Mouse (Mus musculus) thymus, postnatal 4 days (tissue): ENCODE results near the gene Pum2.
A peak's percentile ranks its signal among the peaks of the same experiment; 100 is the strongest.
"Not testable (repeated sequence)": the region's sequence is repeated elsewhere in the genome, so short reads cannot be mapped to it uniquely, and the experiment has no call there.

Source experiments
- DNase-seq: peaks from one replicate; pipeline ENCODE4 v3.0.0; 2021

Pum2 gene

DNA sequence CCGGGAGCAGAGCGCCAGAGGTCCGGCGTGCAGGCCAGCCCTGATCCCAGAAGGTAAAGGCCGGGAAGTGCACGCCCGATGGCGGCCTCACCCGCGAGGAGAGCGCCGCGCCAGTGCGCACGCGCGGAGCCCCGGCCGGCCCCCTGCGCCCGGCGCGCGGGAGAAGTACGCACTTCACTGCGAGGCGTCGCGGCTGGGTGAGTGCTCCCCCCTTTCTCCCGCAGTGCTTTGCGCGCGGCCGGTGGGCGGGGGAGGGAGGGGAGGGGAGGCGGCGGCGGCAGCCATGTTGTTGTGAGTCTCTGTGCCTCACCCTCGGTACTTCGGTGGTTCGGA, at the start of gene Pum2:
TSS of gene Pum2 (plus strand) at position 161 of the 333 bp plus-strand sequence.
- DNase-seq: peak; percentile 96

DNA sequence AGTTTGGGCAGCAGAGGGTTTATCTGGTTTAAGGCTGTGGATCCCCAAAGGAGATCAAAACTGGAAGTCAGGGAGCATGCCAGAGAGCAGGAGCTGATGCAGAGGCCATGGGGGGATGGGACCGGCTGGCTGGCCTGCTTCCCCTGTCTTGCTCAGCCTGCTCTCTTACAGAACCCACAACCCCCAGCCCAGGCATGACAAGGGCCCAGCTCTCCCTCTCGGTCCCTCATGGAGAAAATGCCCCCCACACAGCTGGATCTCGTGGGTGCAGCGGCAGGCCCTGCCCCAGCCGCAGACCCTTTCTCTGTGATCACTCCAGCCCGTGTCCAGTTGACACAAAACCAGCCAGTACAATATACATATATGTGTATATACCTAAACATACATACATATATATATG, 44.4 kb upstream of the Pum2 start:
- no peak for DNase-seq

DNA sequence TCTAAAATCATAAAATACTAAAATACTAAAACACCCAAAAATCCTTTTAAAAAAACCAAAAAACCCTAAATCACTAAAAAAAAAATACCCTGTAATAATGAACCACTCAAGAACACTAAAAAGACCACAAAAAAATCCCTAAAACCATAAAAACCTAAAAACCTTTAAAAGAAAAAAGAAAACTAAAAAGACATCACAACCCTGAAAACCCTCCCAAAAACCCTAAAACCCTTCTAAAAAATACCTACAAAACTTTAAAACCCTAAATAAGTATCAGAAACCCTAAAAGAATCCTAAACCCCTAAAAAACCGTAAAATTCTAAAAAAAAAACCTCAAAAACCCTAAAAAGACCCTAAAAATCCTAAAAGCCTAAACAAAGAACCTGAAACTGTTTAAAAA, 42.2 kb upstream of the Pum2 start:
- no peak for DNase-seq

DNA sequence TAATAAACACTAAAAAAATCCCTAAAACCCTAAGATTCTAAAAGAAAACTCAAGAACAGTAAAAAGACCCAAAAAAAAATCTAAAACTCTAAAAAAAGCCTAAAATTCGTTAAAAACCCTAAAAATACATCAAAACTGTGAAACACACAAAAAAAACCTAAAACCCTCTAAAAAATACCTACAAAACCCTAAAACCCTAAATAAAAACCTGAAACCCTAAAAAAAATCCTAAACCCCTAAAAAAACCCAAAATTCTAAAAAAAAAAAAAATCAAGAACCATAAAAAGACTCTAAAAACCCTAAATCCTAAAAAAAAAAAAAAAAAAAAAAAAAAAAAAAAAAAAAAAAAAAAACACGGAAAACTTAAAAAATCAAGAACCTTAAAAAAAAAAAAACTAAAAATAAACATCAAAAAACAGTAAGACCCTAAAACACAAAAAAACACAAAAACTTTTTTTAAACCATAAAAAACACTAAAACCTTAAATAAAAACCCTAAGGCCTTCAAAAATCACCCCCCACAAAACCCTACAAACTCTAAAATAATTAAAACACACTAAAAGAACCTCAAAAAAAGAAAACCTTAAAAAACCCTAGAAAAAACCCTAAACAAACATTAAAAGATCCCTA, 41.1 kb upstream of the Pum2 start:
- no peak for DNase-seq

DNA sequence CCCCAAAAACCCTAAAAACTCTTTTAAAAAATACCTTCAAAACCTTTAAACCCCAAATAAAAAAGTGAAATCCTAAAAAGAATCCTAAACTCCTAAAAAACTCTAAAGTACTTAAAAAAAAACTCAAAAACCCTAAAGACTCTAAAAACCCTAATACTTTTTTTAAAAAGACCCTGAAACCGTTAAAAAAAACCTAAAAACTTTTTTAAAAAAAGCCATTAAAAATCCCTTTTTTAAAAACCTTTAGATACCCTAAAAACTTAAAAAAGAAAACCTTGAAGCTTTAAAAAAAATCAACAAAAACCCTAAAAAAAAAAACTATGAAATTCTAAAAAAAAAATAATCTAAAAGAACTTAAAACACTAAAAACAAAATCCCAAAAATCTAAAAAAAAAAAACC, 39.6 kb upstream of the Pum2 start:
- DNase-seq: no peak

DNA sequence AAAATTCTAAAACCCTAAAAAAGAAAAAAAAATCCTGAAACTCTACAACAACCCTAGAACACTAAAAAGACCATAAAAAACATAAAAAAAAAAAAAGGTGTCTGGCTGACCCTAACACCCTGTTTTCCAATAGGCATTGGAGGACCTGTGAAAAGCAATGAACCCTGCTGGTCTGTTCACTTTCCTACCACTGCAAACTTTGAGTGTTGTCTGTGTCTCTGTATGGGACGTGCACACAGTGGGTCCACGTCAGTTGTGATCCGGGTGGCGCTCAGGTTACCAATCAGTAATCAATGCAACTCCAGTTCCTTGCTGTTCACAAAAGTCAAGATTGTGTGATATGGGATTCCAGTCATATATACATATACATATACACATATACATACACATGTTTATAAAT, 38.4 kb upstream of the Pum2 start:
- no peak for DNase-seq

DNA sequence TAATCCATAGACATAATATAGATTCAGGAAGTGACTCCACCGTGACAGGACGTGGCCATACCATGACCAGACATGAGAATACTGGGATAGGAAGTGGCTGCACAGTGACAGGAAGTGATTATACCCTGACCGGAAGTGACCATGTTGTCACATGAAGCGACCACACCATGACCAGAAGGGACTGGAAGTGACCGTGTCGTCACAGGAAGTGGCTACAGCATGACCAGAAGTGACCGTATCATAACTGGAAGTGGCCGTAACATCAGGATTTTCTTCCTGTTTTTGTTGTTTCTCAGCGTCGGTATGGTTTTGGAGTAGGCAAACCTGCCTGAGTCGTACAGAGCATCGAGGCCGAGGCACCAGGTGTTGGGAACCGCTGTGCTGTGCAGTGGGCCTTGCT, 37.0 kb upstream of the Pum2 start:
- DNase-seq: no peak

DNA sequence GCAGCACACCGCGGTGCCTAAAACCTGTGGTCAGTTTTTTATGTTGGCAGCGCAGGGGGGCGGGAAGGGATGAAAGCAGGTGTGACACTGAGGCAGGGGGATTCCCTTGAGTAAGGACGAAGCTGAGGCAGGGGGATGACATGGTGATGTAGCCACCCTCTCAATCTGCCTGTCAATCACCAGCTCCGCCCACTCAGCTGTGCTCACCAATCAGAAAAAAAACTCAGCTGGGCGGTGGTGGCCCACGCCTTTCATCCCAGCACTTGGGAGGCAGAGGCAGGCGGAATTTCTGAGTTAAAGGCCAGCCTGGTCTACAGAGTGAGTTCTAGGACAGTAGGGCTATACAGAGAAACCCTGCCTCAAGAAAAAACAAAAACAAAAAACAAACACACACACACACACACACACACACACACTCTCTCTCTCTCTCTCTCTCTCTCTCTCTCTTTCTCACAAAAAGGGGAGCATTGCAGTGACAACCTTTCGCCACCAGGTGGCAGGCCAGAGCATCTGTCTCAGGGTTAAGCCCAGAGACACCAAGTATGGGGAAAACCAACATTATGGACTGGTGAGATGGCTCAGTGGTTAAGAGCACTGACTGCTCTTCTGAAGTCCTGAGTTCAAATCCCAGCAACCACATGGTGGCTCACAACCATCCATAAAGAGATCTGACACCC, 35.4 kb upstream of the Pum2 start:
- peak; percentile 93 for DNase-seq

DNA sequence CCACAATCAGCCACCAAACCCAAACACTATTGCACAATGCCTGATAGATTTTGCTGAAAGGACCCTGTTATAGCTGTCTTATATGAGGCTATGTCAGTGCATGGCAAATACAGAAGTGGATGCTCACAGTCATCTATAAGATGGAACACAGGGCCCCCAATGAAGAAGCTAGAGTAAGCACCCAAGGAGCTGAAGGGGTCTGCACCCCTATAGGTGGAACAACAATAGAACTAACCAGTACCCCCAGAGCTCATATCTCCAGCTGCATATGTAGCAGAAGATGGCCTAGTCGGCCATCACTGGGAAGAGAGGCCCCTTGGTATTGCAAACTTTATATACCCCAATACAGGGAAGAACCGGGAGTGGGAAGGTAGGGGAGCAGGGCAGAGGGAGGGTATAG, 33.7 kb upstream of the Pum2 start:
- not testable (repeated sequence) for DNase-seq

DNA sequence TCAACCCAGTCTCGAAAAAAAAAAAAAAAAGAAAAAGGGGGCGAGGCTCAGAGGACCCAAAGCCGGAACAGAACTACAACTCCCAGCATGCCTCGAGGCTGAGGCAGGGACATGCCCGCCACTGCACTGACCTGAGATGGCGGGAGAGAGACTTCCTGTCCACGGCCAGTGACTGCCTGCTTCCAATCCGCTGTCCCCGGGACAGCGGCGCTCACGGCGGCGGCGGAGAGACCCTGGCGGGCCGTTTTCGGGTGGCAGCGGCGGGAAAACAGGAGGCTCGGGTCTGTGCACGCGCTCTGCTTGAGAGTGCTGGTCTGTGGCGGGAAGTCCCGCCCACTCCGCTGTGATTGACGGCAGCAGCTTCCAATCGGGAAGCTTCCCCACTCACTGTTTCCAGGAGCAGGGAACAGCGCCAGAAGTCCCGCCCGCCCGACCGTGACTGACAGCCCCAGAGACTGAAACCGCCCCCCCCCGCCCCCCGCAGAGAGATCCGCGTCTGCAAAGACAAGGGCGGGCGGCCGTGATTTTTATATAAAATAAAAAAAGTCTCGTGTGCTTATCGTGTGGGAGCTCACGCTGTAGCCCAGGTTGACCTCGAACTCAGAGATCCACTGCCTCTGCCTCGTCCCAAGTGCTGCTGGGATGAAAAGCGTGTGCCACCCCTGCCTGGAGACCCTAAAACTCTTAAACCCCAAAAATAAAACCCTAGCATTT, 33.1 kb upstream of the Pum2 start:
- peak; percentile 99 for DNase-seq

DNA sequence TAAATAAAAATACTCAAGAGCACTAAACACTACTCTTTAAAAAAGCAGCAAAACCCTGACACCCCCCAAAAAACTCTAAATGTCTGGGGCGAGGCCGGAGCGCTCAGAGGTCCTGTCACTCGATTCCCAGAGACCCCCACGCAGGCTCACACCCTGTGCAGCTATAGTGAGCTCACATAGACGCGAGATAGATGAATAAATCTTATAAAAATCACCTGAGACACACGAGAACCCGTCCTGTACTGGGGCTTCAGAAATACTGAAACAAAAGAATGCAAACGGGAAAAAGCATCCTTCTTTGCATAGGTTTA, 32.6 kb upstream of the Pum2 start:
- no peak for DNase-seq

DNA sequence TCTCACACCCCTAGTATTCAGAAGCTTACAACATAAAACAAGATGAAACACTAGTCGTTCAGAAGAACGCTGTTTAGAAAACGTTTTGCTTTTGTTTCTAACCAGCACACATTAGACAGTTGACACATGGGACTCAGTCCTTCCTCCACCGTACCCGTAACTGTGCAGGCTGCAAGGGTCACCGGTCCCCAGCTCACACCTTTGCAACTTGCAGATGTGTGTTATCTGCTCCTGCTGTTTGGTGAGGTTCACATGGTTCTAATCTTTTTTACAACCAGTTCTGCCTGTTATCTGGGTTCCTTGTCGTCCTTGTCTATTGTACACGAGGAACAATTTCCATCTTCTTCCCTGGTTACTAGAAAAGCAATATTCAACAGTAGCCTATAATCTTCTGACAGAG, 25.7 kb upstream of the Pum2 start:
- not testable (repeated sequence) for DNase-seq

DNA sequence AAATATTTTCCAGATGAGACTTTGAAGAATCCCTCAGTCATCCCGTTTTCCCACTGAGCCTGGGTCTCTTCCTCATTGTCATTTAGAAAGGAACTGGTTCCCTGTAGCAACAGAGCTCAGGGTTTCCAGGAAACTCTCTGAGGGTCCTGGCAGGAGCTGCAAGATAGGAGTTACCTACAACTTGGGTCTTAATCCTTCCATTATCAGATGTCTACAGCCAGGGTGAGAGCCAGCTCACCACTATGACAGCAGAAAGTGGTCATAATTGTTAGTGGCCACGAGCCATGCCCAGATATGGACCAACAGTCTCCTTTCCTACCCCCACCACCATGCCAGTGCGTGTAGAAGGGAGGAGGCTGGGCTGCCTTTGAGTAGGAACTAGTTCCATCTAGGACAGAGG, 23.9 kb upstream of the Pum2 start:
- not testable (repeated sequence) for DNase-seq

DNA sequence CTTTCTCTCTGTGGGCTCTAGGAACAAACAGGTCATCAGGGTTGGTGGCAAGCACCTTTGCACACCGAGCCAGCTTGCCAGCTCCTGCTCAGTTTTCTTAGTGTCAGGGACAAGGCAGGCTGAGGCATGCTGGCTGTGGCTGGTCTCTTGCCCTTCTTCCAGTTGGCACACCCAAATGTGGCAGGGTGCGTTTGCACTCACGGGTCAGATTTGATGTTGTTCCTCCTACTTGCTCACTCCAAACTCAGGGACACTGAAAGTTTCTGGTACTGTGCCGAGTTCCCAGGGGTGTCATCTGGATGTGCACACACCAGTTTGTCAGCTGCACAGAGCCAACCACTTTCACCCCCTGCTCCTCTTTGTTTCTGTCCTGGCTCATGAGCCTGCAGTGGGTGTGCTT, 17.3 kb upstream of the Pum2 start:
- DNase-seq: no peak

DNA sequence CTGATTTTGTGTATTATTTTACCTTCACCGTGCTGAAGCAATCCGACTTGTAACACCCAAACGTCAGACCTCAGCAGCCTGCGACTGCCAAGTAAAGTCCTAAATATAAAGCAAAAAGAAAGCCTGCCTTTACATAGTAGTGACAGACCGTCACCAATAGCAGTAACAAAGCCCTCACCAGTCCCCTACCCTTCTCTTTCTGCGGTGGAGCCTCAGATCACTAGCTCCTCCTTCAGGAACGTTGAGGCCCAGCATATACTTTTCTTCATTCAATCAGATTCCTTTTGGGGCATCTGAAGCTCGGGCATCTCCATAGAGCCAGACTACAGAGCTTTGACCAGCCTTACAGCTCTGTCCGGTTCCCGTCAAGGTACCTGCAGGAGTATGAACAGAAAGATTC, 16.8 kb upstream of the Pum2 start:
- DNase-seq: no peak

DNA sequence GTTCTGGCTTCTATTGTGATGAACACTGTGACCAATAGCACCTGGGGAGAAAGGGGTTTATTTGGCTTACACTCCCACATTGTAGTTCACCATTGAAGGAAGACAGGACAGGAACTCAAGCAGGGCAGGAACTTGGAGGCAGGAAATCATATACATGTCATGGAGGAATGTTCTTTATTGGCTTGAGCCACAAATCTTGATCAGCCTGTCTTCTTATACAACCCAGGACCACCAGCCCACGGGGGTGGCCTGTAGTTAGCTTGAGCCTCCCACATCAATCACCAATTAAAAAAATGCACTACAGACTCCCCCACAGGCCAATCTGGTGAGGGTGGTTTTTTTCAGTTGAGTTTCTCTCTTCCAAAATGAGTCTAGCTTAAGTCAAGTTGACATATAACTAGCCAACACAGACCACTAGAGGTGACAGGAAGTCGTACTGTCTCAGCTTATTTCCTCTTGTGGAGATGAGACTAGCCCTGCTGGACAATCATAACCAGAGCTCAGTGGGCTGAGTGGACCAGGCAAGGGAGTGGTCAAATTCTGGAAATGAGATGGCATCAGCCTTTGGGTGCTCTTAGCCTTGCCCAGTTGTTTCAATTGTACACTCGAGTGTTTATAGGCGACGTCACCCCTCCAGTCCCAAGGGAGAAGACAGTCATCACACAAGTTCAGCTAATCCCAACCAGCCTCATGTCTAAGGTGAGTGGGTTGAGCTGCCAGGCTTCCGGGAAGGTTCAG, 16.1 kb upstream of the Pum2 start:
- DNase-seq: no peak

DNA sequence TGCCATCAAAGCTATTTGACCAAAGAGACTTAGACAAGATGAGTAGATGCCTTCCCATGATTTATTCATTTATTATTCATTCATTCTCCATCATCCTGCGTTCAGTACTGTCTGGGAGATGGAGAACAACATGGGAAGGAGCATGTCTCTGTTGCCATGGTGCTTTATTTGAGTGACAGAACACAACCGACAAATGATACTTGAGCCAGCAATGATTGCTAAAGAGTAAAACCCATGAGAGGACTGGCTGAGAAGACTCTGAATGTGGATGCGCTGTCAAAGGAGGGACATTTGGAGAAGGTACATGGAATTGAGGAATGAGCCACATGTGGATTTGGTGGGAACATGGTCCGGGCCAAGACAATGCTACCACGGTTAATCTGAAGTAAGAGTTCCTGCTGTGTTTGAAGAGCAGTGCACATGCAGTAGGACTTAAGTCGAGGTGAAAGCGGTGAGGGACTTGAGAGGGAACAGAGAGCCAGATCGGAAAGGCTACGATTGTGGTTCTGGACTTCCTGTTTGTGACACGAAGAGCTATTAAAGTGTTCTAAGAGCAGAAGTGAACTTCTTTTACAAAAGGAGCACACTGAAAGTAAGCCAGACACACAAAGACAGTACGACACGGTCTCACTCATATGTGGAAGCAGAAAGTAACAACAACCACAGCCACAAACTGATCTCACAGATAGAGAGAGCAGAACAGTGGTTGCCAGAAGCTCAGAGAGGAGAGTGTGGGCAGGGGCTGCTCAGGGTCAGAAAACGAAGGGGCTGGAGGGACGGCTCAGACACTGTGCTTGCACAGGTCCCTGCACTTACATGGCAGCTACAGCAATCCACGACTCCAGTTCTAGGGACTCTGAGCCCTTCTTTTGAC, 14.3 kb upstream of the Pum2 start:
- no peak for DNase-seq

DNA sequence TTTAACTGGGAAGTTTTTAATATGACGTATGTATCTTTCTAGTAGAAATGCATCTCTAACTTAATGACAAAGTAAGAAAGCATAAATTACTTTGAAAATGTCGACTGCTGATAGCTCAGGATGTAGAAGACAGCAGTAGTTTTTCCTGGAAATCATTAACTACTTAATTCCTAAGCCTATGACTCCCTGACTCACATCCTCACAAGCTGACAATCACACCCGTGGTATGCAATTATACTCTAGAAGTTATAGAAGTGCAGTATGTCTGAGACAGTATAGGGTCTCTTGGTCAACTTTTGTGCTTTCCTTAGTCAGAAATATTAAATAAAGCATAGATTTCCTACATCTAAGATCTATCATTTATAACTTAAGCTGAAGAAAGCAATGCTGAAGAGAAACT, 12.2 kb upstream of the Pum2 start:
- no peak for DNase-seq

DNA sequence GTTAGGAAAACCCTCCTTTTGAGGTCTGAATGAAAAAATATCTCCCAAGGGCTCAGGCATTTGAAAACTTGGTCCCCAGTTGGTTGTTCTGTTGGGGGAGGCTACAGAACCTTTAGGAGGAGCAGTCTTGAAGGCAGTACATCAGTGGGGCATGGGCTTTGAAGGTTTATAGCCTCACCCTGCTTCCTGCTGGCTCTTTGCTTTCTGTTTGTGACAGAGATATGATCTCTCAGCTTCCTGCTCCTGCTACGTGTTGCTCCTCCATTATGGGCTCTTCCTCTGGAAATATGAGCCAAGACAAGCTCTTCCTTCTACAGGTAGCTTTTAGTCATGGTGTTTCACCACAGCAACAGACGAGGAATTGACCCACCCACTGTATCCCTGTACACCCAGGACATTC, 11.8 kb upstream of the Pum2 start:
- peak; percentile 46 for DNase-seq

DNA sequence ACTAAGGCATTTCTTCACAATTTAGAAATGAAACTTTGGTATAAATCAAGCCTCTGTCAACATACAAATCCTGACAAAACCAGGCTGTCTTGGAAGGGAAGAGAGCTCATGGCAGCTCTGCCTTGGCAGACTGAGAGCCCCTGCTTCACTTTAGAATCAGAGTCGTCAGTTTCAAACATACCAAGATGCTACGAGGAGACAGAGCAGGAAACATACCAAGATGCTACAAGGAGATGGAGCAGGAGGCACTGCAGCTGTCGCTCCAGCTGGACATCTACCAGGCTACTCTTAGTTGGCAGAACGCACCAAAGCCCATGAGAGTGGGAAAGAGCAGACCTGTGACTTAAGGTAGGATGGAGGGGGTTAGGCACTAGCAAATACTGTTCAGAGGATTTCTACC, 11.2 kb upstream of the Pum2 start:
- DNase-seq: no peak

DNA sequence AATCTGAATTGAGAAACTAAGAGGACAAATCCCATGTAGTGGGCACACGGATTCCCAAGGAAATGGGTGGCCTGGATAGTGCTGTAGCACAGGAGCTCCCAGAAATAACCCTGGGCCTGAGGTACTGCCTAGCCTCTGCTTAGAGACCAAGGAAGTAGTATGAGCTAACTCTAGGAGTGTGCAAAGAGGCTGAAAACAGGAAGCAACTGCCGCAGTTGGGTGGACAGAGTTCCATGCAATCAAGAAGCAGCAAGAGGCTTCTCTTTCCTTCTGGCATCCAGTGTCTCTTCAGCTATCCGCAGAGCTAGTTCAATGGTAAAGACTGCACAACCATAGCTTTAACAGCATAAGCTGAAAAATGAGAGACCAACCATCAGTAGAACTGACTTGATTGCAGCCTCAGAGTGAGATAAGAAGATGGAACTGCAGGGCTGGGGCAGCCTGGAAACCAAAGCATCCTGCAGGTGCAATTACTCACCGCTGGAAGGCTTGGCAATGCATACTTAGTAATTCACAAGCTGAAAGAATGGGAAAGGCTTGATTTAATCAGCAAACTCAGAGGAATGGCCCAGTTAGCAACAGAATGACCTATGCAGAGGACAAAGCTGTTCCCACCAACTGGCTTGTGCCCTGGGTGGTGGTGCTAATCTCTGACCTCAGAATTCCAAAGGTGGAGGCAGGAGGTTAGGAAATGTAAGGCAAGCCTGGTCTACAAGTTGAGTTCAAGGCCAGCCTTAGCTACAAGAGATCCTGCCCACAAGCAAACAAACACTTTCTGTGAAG, 6.3 kb upstream of the Pum2 start:
- DNase-seq: no peak

DNA sequence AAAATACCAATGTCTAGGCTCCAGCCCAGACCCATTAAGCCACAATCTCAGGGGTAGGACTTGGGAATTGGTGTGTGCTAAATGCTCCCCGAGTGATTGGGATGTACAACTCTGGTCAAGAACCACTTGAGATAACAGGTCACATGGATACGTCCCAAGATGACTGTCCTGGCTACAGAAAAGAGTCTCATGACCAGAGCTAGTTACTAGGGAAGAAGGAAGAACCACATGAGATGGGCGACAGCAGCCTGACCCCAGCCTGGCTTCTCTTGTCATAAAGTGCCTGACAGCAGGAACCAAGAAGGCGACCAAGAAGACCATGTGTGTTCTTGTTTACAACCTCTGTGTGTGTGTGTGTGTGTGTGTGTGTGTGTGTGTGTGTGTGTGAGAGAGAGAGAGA, 4.5 kb upstream of the Pum2 start:
- no peak for DNase-seq
